Comparison of ENCODE assay signal across 10 mouse cellular contexts in genomic region chr1:137226479-137227097, GRCm38 (mm10).
DNase-seq lines count a peak whose midpoint lies in the region; ATAC-seq and TF ChIP-seq lines count a peak whose summit lies in the region.
"Had no signal": no experiment of that assay in that cellular context is flagged by ENCODE, and none has a peak within 500 bp of the region (broad histone marks: within the 10 kb centered on the region; RNA-seq: fewer than 3 reads in every experiment).

No protein-coding gene starts in this region.

- H3K9me3 ChIP-seq in stomach, postnatal 0 days (ENCODE audit: control insufficient read depth, low read length) = no peaks in the 10 kb centered on the region
- H3K9me3 ChIP-seq: liver, embryonic 15.5 days had no signal

- TF ChIP-seq EP300 in stomach, postnatal 0 days (optimal IDR thresholded peaks at IDR 0.05) = no peak

- no peak overlapping the region for H3K4me2 ChIP-seq in stomach, postnatal 0 days (replicated peaks; ENCODE audit: low read depth)
- H3K4me2 ChIP-seq: liver, embryonic 15.5 days had no signal

- peak; percentile 23 for DNase-seq in heart, postnatal 4 days
- DNase-seq in heart, adult 11 months = no peak
- peak; percentile 11 for DNase-seq in retina, postnatal 1 day
- DNase-seq in retina, embryonic 14.5 days (ENCODE audit: low spot score) = no peak
- DNase-seq in NIH3T3 (ENCODE audit: low read depth) = peak; percentile 14
- no peak for DNase-seq in stomach, postnatal 0 days (ENCODE audit: low spot score)
- no peak for DNase-seq in ovary, postnatal 10 days (ENCODE audit: low spot score)
- no peak for DNase-seq in layer of hippocampus, adult 9-11 months

- no peaks in the 10 kb centered on the region for H3K4me1 ChIP-seq in stomach, postnatal 0 days (replicated peaks; ENCODE audit: control insufficient read depth, insufficient read depth)
- H3K4me1 ChIP-seq: liver, embryonic 15.5 days had no signal

- peak; percentile 54 for TF ChIP-seq CTCF in stomach, postnatal 0 days (IDR thresholded peaks at IDR 0.05; ENCODE audit: low read depth)

- no peak overlapping the region for H3K4me3 ChIP-seq in stomach, postnatal 0 days (ENCODE audit: low read depth, low read length)
- H3K4me3 ChIP-seq: liver, embryonic 15.5 days had no signal

- H3K27me3 ChIP-seq in stomach, postnatal 0 days (ENCODE audit: control insufficient read depth, insufficient read depth, low read length) = no peaks in the 10 kb centered on the region

- ATAC-seq in stomach, postnatal 0 days (ENCODE audit: low FRiP score, low TSS enrichment) = no peak
- ATAC-seq: activated CD4-positive, CD25-positive, alpha-beta regulatory T cell, adult 4 months had no signal

- H3K36me3 ChIP-seq in stomach, postnatal 0 days (ENCODE audit: control insufficient read depth, insufficient read depth, low read length) = no peaks in the 10 kb centered on the region
- H3K36me3 ChIP-seq: liver, embryonic 15.5 days had no signal

- H3K9ac ChIP-seq in stomach, postnatal 0 days (ENCODE audit: low read length) = no peak overlapping the region
- H3K9ac ChIP-seq: liver, embryonic 15.5 days had no signal

- H3K27ac ChIP-seq in stomach, postnatal 0 days (replicated peaks) = no peak overlapping the region
- H3K27ac ChIP-seq: liver, embryonic 15.5 days had no signal

- 81% methylated on average over 6 of the region's 6 CpGs for WGBS in stomach, postnatal 0 days

Comparison
In these comparisons a context has a peak if more than half of its experiments do, and no peak if none do; other contexts are left out.
1. DNase-seq: peak in heart, postnatal 4 days (single experiment), retina, postnatal 1 day (single experiment) and NIH3T3 (single experiment); none in heart, adult 11 months (single experiment), retina, embryonic 14.5 days (single experiment), stomach, postnatal 0 days (single experiment), ovary, postnatal 10 days (single experiment) and layer of hippocampus, adult 9-11 months (single experiment).